Mouse (Mus musculus): ENCODE data around the gene Pank3. TPM values are rescaled to one million over a fixed set of nuclear protein-coding genes. Genes with fewer than 3 reads are reported as not detected.

The Pank3 gene
- 30.2 and 30.3 TPM in 2 replicates for polyA plus RNA-seq (2016; fragmentation: Nextera tagmentation; extraction: Ambion mirVana)

GRCm38 (mm10) chr11:35769188-35769745, at the start of gene Pank3:
TSS of gene Pank3 (plus strand) at chr11:35769484.
- Histone ChIP-seq H3K36me3 (replicated peaks) (peaks cover 2% of the 10 kb centered on the region; the same call in 1 of the 2 replicates), H3K9me3 (no peaks in the 10 kb centered on the region), H3K9ac (peak within 1 kb of the TSS; percentile 95), H3K27ac (peak within 1 kb of the TSS; percentile 96), H3K4me2 (peak within 1 kb of the TSS; percentile 85), H3K4me3 (replicated peaks) (peak within 1 kb of the TSS; percentile 79), H3K4me1 (peaks cover 16% of the 10 kb centered on the region), H3K27me3 (no peaks in the 10 kb centered on the region)
- peak; percentile 100 for ATAC-seq (ENCODE audit: low FRiP score)
- WGBS: under 1% methylated on average over 36 of the region's 50 CpGs

- Histone ChIP-seq H3K4me2 (no peak overlapping the region), H3K27me3 (no peaks in the 10 kb centered on the region), H3K9me3 (no peaks in the 10 kb centered on the region), H3K9ac (no peak overlapping the region), H3K27ac (no peak overlapping the region), H3K4me1 (no peaks in the 10 kb centered on the region), H3K36me3 (replicated peaks) (no peaks in the 10 kb centered on the region), H3K4me3 (replicated peaks) (no peak overlapping the region)
- 89% methylated on average over 5 of the region's 5 CpGs for WGBS
- ATAC-seq (ENCODE audit: low FRiP score): no peak
These were observed 45.4 kb upstream of the Pank3 start for GRCm38 (mm10) chr11:35723876-35724275.

- no peak overlapping the region for H3K9ac ChIP-seq
- no peaks in the 10 kb centered on the region for H3K4me1 ChIP-seq
- no peaks in the 10 kb centered on the region; the same call in 1 of the 2 replicates for H3K27me3 ChIP-seq
- WGBS: 65% methylated on average over 8 of the region's 8 CpGs
- H3K9me3 ChIP-seq: no peaks in the 10 kb centered on the region
- no peak overlapping the region for H3K4me2 ChIP-seq
- no peak overlapping the region for H3K27ac ChIP-seq
- no peak overlapping the region for H3K4me3 ChIP-seq (replicated peaks)
- no peak for ATAC-seq (ENCODE audit: low FRiP score)
- H3K36me3 ChIP-seq (replicated peaks): no peaks in the 10 kb centered on the region
These were observed 42.9 kb upstream of the Pank3 start for GRCm38 (mm10) chr11:35726341-35726846.

GRCm38 (mm10) chr11:35728200-35728599, 41.1 kb upstream of the Pank3 start:
- 95% methylated on average over 1 of the region's 1 CpGs for WGBS

GRCm38 (mm10) chr11:35729186-35729585, 40.1 kb upstream of the Pank3 start:
- Histone ChIP-seq H3K27me3 (no peaks in the 10 kb centered on the region; the same call in 1 of the 2 replicates), H3K4me3 (replicated peaks) (no peak overlapping the region), H3K27ac (no peak overlapping the region), H3K4me1 (no peaks in the 10 kb centered on the region), H3K4me2 (no peak overlapping the region), H3K9me3 (no peaks in the 10 kb centered on the region), H3K36me3 (replicated peaks) (no peaks in the 10 kb centered on the region), H3K9ac (no peak overlapping the region)
- WGBS: 58% methylated on average over 5 of the region's 5 CpGs
- no peak for ATAC-seq (ENCODE audit: low FRiP score)

More at GRCm38 (mm10) chr11:35728200-35728599, 41.1 kb upstream of the Pank3 start:
- ATAC-seq (ENCODE audit: low FRiP score): no peak
- H3K27ac ChIP-seq: no peak overlapping the region
- H3K9ac ChIP-seq: no peak overlapping the region
- H3K9me3 ChIP-seq: no peaks in the 10 kb centered on the region
- no peaks in the 10 kb centered on the region; the same call in 1 of the 2 replicates for H3K27me3 ChIP-seq
- H3K4me1 ChIP-seq: no peaks in the 10 kb centered on the region
- no peak overlapping the region for H3K4me2 ChIP-seq
- no peak overlapping the region for H3K4me3 ChIP-seq (replicated peaks)
- no peaks in the 10 kb centered on the region for H3K36me3 ChIP-seq (replicated peaks)

GRCm38 (mm10) chr11:35732366-35732765, 36.9 kb upstream of the Pank3 start:
- no peaks in the 10 kb centered on the region for H3K36me3 ChIP-seq (replicated peaks)
- no peaks in the 10 kb centered on the region for H3K9me3 ChIP-seq
- no peaks in the 10 kb centered on the region; the same call in 1 of the 2 replicates for H3K27me3 ChIP-seq
- no peak for ATAC-seq (ENCODE audit: low FRiP score)
- H3K4me3 ChIP-seq (replicated peaks): no peak overlapping the region
- no peak overlapping the region for H3K27ac ChIP-seq
- H3K4me1 ChIP-seq: no peaks in the 10 kb centered on the region
- H3K9ac ChIP-seq: no peak overlapping the region
- H3K4me2 ChIP-seq: no peak overlapping the region
- 59% methylated on average over 1 of the region's 1 CpGs for WGBS

- WGBS: 77% methylated on average over 2 of the region's 2 CpGs
- H3K9ac ChIP-seq: no peak overlapping the region
- no peaks in the 10 kb centered on the region for H3K9me3 ChIP-seq
- H3K4me2 ChIP-seq: no peak overlapping the region
- no peaks in the 10 kb centered on the region for H3K36me3 ChIP-seq (replicated peaks)
- no peak overlapping the region for H3K27ac ChIP-seq
- no peaks in the 10 kb centered on the region for H3K27me3 ChIP-seq
- H3K4me1 ChIP-seq: no peaks in the 10 kb centered on the region
- ATAC-seq (ENCODE audit: low FRiP score): no peak
- H3K4me3 ChIP-seq (replicated peaks): no peak overlapping the region
These were observed 32.5 kb upstream of the Pank3 start for GRCm38 (mm10) chr11:35736817-35737216.

GRCm38 (mm10) chr11:35737262-35737661, 32.0 kb upstream of the Pank3 start:
- no peak overlapping the region for H3K4me3 ChIP-seq (replicated peaks)
- no peak overlapping the region for H3K9ac ChIP-seq
- no peak for ATAC-seq (ENCODE audit: low FRiP score)
- no peaks in the 10 kb centered on the region for H3K4me1 ChIP-seq
- H3K9me3 ChIP-seq: no peaks in the 10 kb centered on the region
- no peaks in the 10 kb centered on the region for H3K27me3 ChIP-seq
- no peak overlapping the region for H3K4me2 ChIP-seq
- 92% methylated on average over 2 of the region's 2 CpGs for WGBS
- no peak overlapping the region for H3K27ac ChIP-seq
- H3K36me3 ChIP-seq (replicated peaks): no peaks in the 10 kb centered on the region

GRCm38 (mm10) chr11:35738102-35738501, 31.2 kb upstream of the Pank3 start:
- no peak overlapping the region for H3K4me3 ChIP-seq (replicated peaks)
- WGBS: 86% methylated on average over 3 of the region's 3 CpGs
- H3K27ac ChIP-seq: no peak overlapping the region
- no peaks in the 10 kb centered on the region for H3K9me3 ChIP-seq
- ATAC-seq (ENCODE audit: low FRiP score): no peak
- H3K4me2 ChIP-seq: no peak overlapping the region
- no peaks in the 10 kb centered on the region for H3K27me3 ChIP-seq
- H3K9ac ChIP-seq: no peak overlapping the region
- no peaks in the 10 kb centered on the region for H3K4me1 ChIP-seq
- no peaks in the 10 kb centered on the region for H3K36me3 ChIP-seq (replicated peaks)

- 92% methylated on average over 6 of the region's 6 CpGs for WGBS
- no peak for ATAC-seq (ENCODE audit: low FRiP score)
These were observed 25.7 kb upstream of the Pank3 start for GRCm38 (mm10) chr11:35743586-35743985.

GRCm38 (mm10) chr11:35744571-35744970, 24.7 kb upstream of the Pank3 start:
- Histone ChIP-seq H3K36me3 (replicated peaks) (no peaks in the 10 kb centered on the region), H3K27ac (no peak overlapping the region), H3K4me3 (replicated peaks) (no peak overlapping the region), H3K9ac (no peak overlapping the region), H3K27me3 (no peaks in the 10 kb centered on the region), H3K4me1 (no peaks in the 10 kb centered on the region), H3K4me2 (no peak overlapping the region), H3K9me3 (no peaks in the 10 kb centered on the region)
- ATAC-seq (ENCODE audit: low FRiP score): no peak
- WGBS: 93% methylated on average over 6 of the region's 6 CpGs

More at GRCm38 (mm10) chr11:35743586-35743985, 25.7 kb upstream of the Pank3 start:
- no peaks in the 10 kb centered on the region for H3K4me1 ChIP-seq
- no peak overlapping the region for H3K9ac ChIP-seq
- H3K27me3 ChIP-seq: no peaks in the 10 kb centered on the region
- H3K9me3 ChIP-seq: no peaks in the 10 kb centered on the region
- no peak overlapping the region for H3K4me3 ChIP-seq (replicated peaks)
- H3K27ac ChIP-seq: no peak overlapping the region
- H3K4me2 ChIP-seq: no peak overlapping the region
- H3K36me3 ChIP-seq (replicated peaks): no peaks in the 10 kb centered on the region

GRCm38 (mm10) chr11:35750578-35750977, 18.7 kb upstream of the Pank3 start:
- ATAC-seq (ENCODE audit: low FRiP score): no peak
- Histone ChIP-seq H3K4me3 (replicated peaks) (no peak overlapping the region), H3K9ac (no peak overlapping the region), H3K9me3 (no peaks in the 10 kb centered on the region), H3K27me3 (no peaks in the 10 kb centered on the region), H3K36me3 (replicated peaks) (no peaks in the 10 kb centered on the region), H3K27ac (no peak overlapping the region), H3K4me2 (no peak overlapping the region), H3K4me1 (no peaks in the 10 kb centered on the region)
- WGBS: 79% methylated on average over 8 of the region's 8 CpGs

GRCm38 (mm10) chr11:35754906-35755418, 14.3 kb upstream of the Pank3 start:
- no peaks in the 10 kb centered on the region; the same call in 1 of the 2 replicates for H3K27me3 ChIP-seq
- no peak overlapping the region for H3K4me2 ChIP-seq
- 0 out of 2 replicates have a peak, but pooled peaks cover 3% of the 10 kb centered on the region for H3K4me1 ChIP-seq
- no peak overlapping the region for H3K9ac ChIP-seq
- no peak overlapping the region for H3K27ac ChIP-seq
- no peaks in the 10 kb centered on the region for H3K9me3 ChIP-seq
- no peak for ATAC-seq (ENCODE audit: low FRiP score)
- WGBS: 65% methylated on average over 4 of the region's 4 CpGs
- no peaks in the 10 kb centered on the region for H3K36me3 ChIP-seq (replicated peaks)
- no peak overlapping the region for H3K4me3 ChIP-seq (replicated peaks)
